Comparison of ENCODE assay signal across 9 mouse cellular contexts in the genomic region with DNA sequence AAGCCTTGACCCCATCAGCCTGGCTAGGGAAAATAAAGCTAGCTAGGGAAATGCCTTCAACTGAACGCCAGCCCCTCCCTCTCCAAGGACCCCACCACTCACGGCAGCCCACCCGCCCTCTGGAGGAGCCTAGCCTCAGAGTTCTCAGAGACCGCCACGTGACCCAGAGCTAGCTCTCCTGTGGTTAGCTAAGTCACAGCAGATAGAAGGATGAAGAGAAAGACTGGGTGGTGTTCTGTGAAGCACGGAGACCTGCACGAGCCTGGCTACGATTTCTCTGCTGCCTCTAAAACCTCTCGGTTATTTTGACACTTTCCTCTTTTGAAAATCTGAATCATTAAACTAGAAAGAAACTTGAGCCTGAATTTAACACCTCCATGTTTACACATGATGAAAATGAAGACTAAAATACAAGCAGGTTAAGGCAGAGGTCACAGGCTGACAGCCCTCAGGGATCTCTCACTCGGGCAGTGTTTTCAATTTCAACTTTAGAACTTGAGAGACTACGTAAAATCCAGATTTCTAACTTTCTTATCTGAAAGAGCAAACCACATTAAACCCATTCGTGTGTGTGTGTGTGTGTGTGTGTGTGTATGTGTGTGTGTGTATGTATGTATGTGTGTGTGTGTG. TPM values are rescaled to one million over a fixed set of nuclear protein-coding genes. Genes with fewer than 3 reads are reported as not detected.
DNase-seq lines count a peak whose midpoint lies in the region; ATAC-seq and TF ChIP-seq lines count a peak whose summit lies in the region.
"Had no signal": no experiment of that assay in that cellular context is flagged by ENCODE, and none has a peak within 500 bp of the region (broad histone marks: within the 10 kb centered on the region; RNA-seq: fewer than 3 reads in every experiment).

No protein-coding gene starts in this region.

- H3K9ac ChIP-seq in heart, embryonic 13.5 days = peak overlapping the region; percentile 54; the same call in 1 of the 2 replicates
- no peak overlapping the region for H3K9ac ChIP-seq in ES-E14 (ENCODE audit: insufficient read depth, low read depth, low read length, poor library complexity, severe bottlenecking)
- no peak overlapping the region for H3K9ac ChIP-seq in lung, postnatal 0 days (replicated peaks; ENCODE audit: low read depth)

- no peak for ATAC-seq in heart, embryonic 13.5 days (ENCODE audit: extremely low read depth, insufficient number of reproducible peaks, low FRiP score, low TSS enrichment)
- peak; percentile 69 for ATAC-seq in granulocyte monocyte progenitor cell, adult 5-6 weeks (replicated peaks; ENCODE audit: poor library complexity, severe bottlenecking)
- ATAC-seq in monocyte, adult 5-6 weeks (replicated peaks; ENCODE audit: insufficient number of reproducible peaks, low FRiP score, low TSS enrichment, poor library complexity, severe bottlenecking) = peak; percentile 75
- no peak for ATAC-seq in lung, postnatal 0 days

- TF ChIP-seq CTCF in lung, postnatal 0 days (IDR thresholded peaks at IDR 0.05) = no peak

- no peak for TF ChIP-seq EP300 in lung, postnatal 0 days (IDR thresholded peaks at IDR 0.05)

- H3K4me1 ChIP-seq in heart, embryonic 13.5 days = peaks cover 41% of the 10 kb centered on the region
- no peaks in the 10 kb centered on the region; a peak in 1 of 4 replicates for H3K4me1 ChIP-seq in ES-E14 (ENCODE audit: control insufficient read depth in 2 of 2, insufficient read depth in 2 of 2, low read length in 2 of 2, poor library complexity in 1 of 2)
- H3K4me1 ChIP-seq in lung, postnatal 0 days (ENCODE audit: insufficient read depth, low read depth, low read length) = no peaks in the 10 kb centered on the region

- 0 out of 2 replicates have a peak overlapping the region, but pooled peaks have one; percentile 8 for H3K4me3 ChIP-seq in heart, embryonic 13.5 days
- H3K4me3 ChIP-seq in ES-E14 (ENCODE audit: insufficient read depth in 1 of 2, low read depth in 1 of 2, low read length in 2 of 2, poor library complexity in 1 of 2, severe bottlenecking in 1 of 2) = no peak overlapping the region
- H3K4me3 ChIP-seq in lung, postnatal 0 days (ENCODE audit: low read depth, low read length) = no peak overlapping the region

- H3K36me3 ChIP-seq in heart, embryonic 13.5 days = peaks cover 19% of the 10 kb centered on the region
- H3K36me3 ChIP-seq in ES-E14 (ENCODE audit: control insufficient read depth, insufficient read depth, low read length, poor library complexity, severe bottlenecking) = no peaks in the 10 kb centered on the region
- H3K36me3 ChIP-seq in lung, postnatal 0 days (ENCODE audit: insufficient read depth, low read length) = no peaks in the 10 kb centered on the region

- H3K27ac ChIP-seq in heart, embryonic 13.5 days (replicated peaks) = peak overlapping the region; percentile 48
- H3K27ac ChIP-seq in ES-E14 (ENCODE audit: insufficient read depth, low read depth, low read length, poor library complexity, severe bottlenecking) = no peak overlapping the region
- no peak overlapping the region for H3K27ac ChIP-seq in lung, postnatal 0 days (ENCODE audit: low read length)

- H3K4me2 ChIP-seq in heart, embryonic 13.5 days = peak overlapping the region; percentile 56
- no peak overlapping the region for H3K4me2 ChIP-seq in lung, postnatal 0 days (replicated peaks; ENCODE audit: low read depth, low read length)

- no peak for DNase-seq in heart, adult 8-10 months (ENCODE audit: low spot score)
- DNase-seq in ES-E14 (ENCODE audit: low read depth, low spot score) = peak; percentile 15
- DNase-seq in ovary, postnatal 36 days (ENCODE audit: low spot score) = no peak
- no peak for DNase-seq in adrenal gland, adult 2 months
- no peak for DNase-seq in lung, postnatal 0 days (ENCODE audit: low spot score)
- DNase-seq: kidney, postnatal 36 days had no signal

- 17% methylated on average over 12 of the region's 12 CpGs for WGBS in heart, embryonic 13.5 days
- WGBS in lung, postnatal 0 days = 30% methylated on average over 12 of the region's 12 CpGs

- no peaks in the 10 kb centered on the region for H3K9me3 ChIP-seq in heart, embryonic 13.5 days
- H3K9me3 ChIP-seq in ES-E14 (ENCODE audit: control insufficient read depth, insufficient read depth, low read depth, low read length) = no peaks in the 10 kb centered on the region
- no peaks in the 10 kb centered on the region for H3K9me3 ChIP-seq in lung, postnatal 0 days (ENCODE audit: low read length)

- in situ Hi-C loops in ES-E14 (cut with MboI; ENCODE audit: low sequenced_read_pairs in 2 of 2, unreplicated experiment in 2 of 2) = no loop called here

- no peaks in the 10 kb centered on the region for H3K27me3 ChIP-seq in heart, embryonic 13.5 days (replicated peaks)
- no peaks in the 10 kb centered on the region for H3K27me3 ChIP-seq in lung, postnatal 0 days (replicated peaks; ENCODE audit: insufficient read depth, low read length)

TF ChIP-seq in ES-E14, 5 proteins besides CTCF, POLR2A, EP300 and RAD21:
- TF ChIP-seq CHD2 (IDR thresholded peaks at IDR 0.05; ENCODE audit: low read depth, low read length) (no peak), HCFC1 (IDR thresholded peaks at IDR 0.05; ENCODE audit: borderline replicate concordance, insufficient read depth, low read length) (no peak), ZC3H11A (IDR thresholded peaks at IDR 0.05; ENCODE audit: borderline replicate concordance, low read depth, low read length) (no peak)

RNA-seq across cellular contexts. Expression of a gene that starts 8.3 kb away (rescaled TPM):
- 14.9 and 16.6 TPM in 2 replicates for polyA plus RNA-seq in heart, embryonic 13.5 days (2015; fragmentation: Nextera tagmentation; extraction: Ambion mirVana)
- 10 to 100 TPM; 10.7 to 12.1 (median 11.7) TPM for total RNA-seq in heart, adult 8-10 months (2022)
- 1.1 and 2.4 TPM in 2 replicates for total RNA-seq in ES-E14 (2012; rRNA removed)
- 21.7 and 33.0 TPM in 2 replicates for total RNA-seq in granulocyte monocyte progenitor cell, adult 5-6 weeks (2014; fragmentation: Nextera tagmentation)
- 6.2 and 6.8 TPM in 2 replicates for total RNA-seq in granulocyte monocyte progenitor cell, adult 5-6 weeks (2017)
- total RNA-seq in monocyte, adult 5-6 weeks (2017) = 15.6 to 23.1 TPM (median 18.1 TPM) in 3 replicates
- total RNA-seq in adrenal gland, adult 2 months (2021) = 10 to 100 TPM; 27.1 to 27.7 TPM
- 39.7 and 50.3 TPM in 2 replicates for polyA plus RNA-seq in adrenal gland, adult 2 months (2012; rRNA removed)
- polyA plus RNA-seq in lung, postnatal 0 days (2015; fragmentation: Nextera tagmentation; extraction: Ambion mirVana) = 19.7 and 20.1 TPM in 2 replicates

Comparison
In these comparisons a context has a peak if more than half of its experiments do, and no peak if none do; other contexts are left out.
1. ATAC-seq: peak in granulocyte monocyte progenitor cell, adult 5-6 weeks (single experiment) and monocyte, adult 5-6 weeks (single experiment); none in heart, embryonic 13.5 days (single experiment) and lung, postnatal 0 days (single experiment).